Mouse (Mus musculus): ENCODE data around the gene Kdelr3.

The Kdelr3 gene

GRCm38 (mm10) chr15:79511553-79512320 is 4.5 kb upstream of the Kdelr3 start:
- DNase-seq: peak; percentile 62

DNA sequence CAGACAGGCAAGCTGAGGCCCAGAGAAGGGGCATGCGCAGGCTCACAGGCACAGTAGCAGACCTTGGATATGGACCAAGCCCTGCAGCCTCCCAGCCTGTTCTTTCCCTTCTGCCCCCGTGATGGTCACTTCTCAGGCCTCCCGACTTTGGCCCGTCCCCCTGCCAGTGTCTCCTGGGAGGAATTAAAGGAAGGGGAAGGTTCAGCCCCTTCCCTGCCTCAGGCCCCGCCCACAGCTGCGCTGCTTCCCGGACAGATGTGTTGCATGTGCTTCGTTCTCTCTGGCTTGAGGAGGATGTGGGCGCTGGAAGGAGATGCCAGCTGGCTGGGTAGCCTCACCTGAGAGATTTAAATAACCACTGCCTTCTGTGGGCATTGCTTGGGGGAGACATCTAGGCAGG is 2.3 kb upstream of the Kdelr3 start:
- no peak for DNase-seq

DNA sequence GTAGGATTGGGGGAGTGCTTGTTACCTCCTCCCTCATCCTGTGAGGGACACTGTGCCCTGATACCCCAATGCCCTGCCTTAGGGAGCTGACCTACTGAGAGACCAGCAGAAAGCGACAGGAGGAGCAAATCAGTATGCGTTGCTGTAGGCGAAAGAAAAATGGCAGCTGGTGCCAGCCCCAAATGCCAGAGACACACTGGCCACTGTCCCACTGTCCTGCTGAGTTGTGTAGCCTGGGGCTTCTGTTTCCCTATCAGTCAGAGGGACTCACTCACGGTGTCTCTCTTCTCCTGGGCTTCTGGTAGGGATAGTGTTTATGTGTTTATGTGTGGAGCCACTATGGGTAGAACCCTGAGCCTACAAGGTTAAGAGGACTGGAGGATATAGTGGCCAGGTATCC is 1.5 kb downstream of the Kdelr3 start:
- DNase-seq: no peak

GRCm38 (mm10) chr15:79518571-79518970 is 2.4 kb downstream of the Kdelr3 start:
- DNase-seq: no peak

- no peak for DNase-seq
Observed at GRCm38 (mm10) chr15:79519400-79520220, 3.4 kb downstream of the Kdelr3 start.

- no peak for DNase-seq
Observed at GRCm38 (mm10) chr15:79525564-79525963, 9.4 kb downstream of the Kdelr3 start.

DNA sequence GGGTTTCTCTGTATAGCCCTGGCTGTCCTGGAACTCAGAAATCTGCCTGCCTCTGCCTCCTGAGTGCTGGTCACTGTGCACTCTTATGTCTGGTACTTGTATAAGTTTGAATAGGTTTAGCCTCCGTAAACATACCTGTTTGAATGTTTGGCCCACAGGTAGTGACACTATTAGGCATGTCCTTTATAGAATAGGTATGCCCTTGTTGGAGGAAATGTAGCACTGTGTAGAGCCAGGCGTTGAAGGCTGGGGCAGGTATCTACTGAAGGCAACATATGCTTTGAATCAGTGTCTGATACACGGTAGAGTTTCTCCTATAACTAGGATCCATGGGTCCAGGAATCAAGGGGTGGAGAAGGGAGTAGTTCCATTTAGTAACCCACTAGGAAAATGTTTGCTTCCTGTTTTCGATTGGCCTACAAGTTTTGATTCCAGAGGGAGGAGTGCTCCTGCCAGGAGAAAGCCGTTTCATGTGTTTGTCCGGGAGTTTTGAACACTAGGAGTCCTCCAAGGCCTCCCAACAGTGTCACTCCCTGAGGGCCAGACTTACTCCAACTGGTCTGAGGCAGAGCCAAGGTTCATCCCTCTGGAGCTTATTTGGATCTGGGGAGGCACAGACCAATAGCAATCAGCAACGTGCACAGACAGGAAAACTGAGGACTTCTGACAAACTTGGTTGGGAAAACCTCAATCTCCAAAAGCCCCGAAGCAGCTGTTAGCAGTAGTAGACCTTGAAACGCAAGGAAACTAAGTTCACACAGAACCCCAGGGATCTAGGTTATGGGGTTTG is 10.0 kb downstream of the Kdelr3 start:
- DNase-seq: no peak

GRCm38 (mm10) chr15:79527192-79527591 is 11.0 kb downstream of the Kdelr3 start:
- no peak for DNase-seq

- DNase-seq: no peak
Observed at GRCm38 (mm10) chr15:79527991-79528639, 11.9 kb downstream of the Kdelr3 start.

DNA sequence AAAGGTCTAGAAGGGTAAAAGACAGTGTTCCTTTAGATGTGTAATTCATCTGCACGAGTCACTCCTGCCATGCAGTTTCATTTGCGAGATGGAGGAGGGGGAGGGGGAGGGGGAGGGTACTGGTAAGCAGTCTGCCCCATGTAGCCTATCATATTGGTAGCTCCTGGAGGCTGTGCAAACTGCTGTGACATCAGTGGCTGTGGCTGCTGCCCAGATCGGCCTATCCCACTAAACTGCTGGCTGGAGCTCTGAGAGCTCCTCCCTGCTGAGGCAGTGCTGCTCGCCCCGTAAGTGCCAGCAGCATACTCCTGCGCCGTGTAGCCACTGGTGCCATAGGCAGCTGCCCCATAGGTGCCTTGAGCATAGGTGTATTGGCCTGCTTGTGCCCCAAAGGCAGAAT is 13.7 kb downstream of the Kdelr3 start:
- no peak for DNase-seq

GRCm38 (mm10) chr15:79533796-79534195 is 17.6 kb downstream of the Kdelr3 start:
- no peak for DNase-seq

DNA sequence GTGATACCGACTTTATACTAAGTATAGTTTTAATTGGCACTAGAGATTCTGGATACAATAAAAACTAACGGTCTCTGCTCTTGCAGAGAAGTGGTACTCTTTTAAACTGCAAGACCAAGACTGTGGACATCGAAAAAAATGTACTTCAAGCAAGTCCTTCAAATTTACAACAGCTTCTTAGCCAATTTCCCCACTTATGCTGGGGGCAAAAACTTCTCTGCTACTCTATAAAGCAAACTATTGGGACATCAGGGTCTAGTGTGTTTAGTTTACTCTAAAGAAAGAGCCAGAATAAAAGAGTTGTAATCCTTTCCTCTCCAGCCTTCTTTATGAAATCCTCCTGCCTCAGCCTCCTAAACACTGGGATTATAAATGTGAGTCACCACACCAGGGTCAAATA is 27.8 kb downstream of the Kdelr3 start:
- no peak for DNase-seq

- no peak for DNase-seq
Observed at GRCm38 (mm10) chr15:79545496-79545895, 29.3 kb downstream of the Kdelr3 start.

DNA sequence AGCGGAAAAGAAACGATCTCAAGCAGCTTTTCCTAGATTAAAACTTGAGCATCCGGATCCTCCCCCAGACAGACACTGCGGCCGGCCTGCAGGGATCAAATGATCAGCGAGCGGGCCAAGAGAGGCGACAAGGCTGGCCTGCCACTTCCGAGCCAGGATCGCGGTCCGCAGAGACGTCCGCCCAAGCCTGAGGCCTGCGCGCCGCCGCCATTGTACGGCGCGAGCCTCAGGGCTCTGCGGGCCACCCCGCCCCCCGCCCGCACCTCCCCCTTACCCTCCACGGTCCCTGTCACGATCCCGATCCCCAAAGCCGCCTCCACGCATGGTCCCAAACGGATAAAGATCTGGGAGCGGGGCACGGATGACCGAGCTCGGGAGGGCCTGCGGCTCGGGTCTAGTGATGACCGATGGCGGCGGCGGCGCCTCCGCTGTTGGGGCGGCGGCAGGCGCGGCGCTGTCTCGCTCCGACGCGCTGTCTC is 29.7 kb downstream of the Kdelr3 start:
- peak; percentile 68 for DNase-seq

GRCm38 (mm10) chr15:79546410-79547288 is 30.4 kb downstream of the Kdelr3 start, which contains the start of gene Ddx17:
Gene Ddx17 (minus strand): TSS chr15:79546741.
- DNase-seq: peak; percentile 95

DNA sequence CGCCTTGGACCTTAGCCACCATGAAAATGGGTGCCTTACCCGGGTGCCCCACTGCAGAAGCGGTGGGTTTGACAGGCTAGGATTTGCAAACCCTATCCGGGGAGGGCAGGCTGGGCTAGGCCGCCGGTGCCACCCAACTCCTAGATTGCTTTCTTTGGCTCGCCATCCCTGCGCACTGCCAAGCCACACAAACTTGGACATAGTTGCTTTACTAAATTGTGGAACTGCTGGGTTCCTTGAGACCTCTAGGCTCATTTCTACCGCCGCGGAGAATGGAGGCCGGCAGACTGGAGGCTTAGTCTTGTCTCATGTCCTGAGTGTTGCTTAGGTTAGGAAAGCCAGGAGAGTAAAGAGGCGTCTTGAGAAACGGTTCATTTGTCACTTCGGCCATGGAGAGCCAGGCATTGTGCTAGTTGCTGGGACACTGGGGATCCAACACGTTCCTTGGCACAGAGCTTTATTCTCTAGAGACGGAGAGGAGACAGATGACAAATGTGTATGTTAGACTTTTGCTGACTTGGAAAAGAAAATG is 31.1 kb downstream of the Kdelr3 start:
- DNase-seq: peak; percentile 23

GRCm38 (mm10) chr15:79548226-79548625 is 32.0 kb downstream of the Kdelr3 start:
- no peak for DNase-seq

DNA sequence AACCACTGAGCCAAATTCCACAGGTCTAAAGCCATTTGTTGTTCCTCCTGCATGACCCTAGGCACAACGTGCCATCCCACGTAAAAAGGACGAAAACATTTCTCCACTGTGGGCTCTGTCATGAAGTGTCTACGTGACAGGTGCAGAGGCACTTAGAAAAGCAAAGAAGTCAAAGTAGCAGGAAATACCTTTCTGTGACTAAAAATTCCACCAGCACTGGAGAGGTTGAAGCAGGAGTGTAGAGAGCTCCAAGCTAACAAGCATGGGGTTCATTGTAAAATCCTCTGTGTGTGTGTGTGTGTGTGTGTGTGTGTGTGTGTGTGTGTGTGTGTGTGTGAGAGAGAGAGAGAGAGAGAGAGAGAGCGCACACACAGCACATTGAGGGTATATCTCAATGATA is 36.4 kb downstream of the Kdelr3 start:
- no peak for DNase-seq

GRCm38 (mm10) chr15:79559649-79560048 is 43.4 kb downstream of the Kdelr3 start:
- DNase-seq: no peak

DNA sequence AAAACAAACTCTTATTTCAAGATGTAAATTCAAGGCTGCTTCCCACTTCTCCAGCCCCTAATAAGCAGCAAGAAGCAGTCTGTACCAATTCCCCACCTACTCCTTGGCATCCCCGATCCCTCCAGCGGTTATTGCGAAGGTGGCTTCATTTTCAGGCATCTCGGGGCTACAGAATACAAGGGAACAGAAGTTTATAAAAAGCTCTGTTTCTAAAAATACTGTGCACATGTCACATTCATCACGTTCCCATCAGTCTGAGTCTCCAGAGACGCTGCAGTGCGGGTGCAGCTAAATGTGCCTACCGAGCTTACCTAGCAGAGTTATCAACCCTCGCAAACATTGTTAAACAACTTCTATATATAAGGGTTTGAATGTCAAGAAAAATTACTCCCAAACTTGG is 46.2 kb downstream of the Kdelr3 start:
- no peak for DNase-seq

GRCm38 (mm10) chr15:79575543-79576222 is 59.5 kb downstream of the Kdelr3 start:
- no peak for DNase-seq
